Mouse (Mus musculus) limb, embryonic 13.5 days (tissue): ENCODE data around the gene Sptan1. TPM values are rescaled to one million over a fixed set of nuclear protein-coding genes. Genes with fewer than 3 reads are reported as not detected.
"Not testable (repeated sequence)": the region's sequence is repeated elsewhere in the genome, so short reads cannot be mapped to it uniquely, and the experiment has no call there.

ENCODE experiments used
- ATAC-seq: fragments of 200-750 bp; cut with Nextera tagmentation; 2 replicates; pipeline ENCODE4 v1.8.0; 2017; ENCODE audit warnings: low read depth, moderate number of reproducible peaks, moderate TSS enrichment; ENCODE audit not compliant: low FRiP score
- H3K27ac ChIP-seq: fragments of 300-500 bp; sonication (generic); 2 replicates; pipeline ENCODE4 v1.5.1; 2015; ENCODE audit warnings: inconsistent platforms, mild to moderate bottlenecking, moderate library complexity
- H3K27me3 ChIP-seq: fragments of 300-500 bp; sonication (generic); 2 replicates; pipeline ENCODE4 v1.6.1; 2015; ENCODE audit warnings: mild to moderate bottlenecking, inconsistent platforms
- H3K36me3 ChIP-seq: fragments of 300-500 bp; sonication (generic); 2 replicates; pipeline ENCODE4 v1.6.1; 2015; ENCODE audit warnings: inconsistent platforms, mild to moderate bottlenecking, moderate library complexity
- H3K4me1 ChIP-seq: fragments of 300-500 bp; sonication (generic); 2 replicates; pipeline ENCODE4 v1.6.1; 2015; ENCODE audit warnings: inconsistent platforms
- H3K4me2 ChIP-seq: fragments of 300-500 bp; sonication (generic); replicated peaks from 2 replicates; pipeline ENCODE4 v1.6.1; 2015; ENCODE audit warnings: inconsistent platforms, mild to moderate bottlenecking, moderate library complexity
- H3K4me3 ChIP-seq: fragments of 300-500 bp; sonication (generic); 2 replicates; pipeline ENCODE4 v1.5.1; 2015; ENCODE audit warnings: moderate library complexity, mild to moderate bottlenecking, inconsistent platforms
- H3K9ac ChIP-seq: fragments of 300-500 bp; sonication (generic); 2 replicates; pipeline ENCODE4 v1.6.1; 2015; ENCODE audit warnings: mild to moderate bottlenecking, inconsistent platforms
- H3K9me3 ChIP-seq: fragments of 300-500 bp; sonication (generic); 2 replicates; pipeline ENCODE4 v1.6.1; 2016; ENCODE audit warnings: inconsistent platforms
- WGBS: fragments of 180-500 bp; shearing (Covaris S2); methylation state at CpG from one replicate; pipeline ENCODE4 v1.1.7; 2015; 5-methylcytosine and 5-hydroxymethylcytosine counted together
- polyA plus RNA-seq: library from polyadenylated mRNA; unstranded; fragments of >200 nt; fragmentation: Nextera tagmentation; extraction: Ambion mirVana; gene quantifications from 2 replicates; pipeline ENCODE4 v1.2.1, GENCODE M21; 2015

The Sptan1 gene
- polyA plus RNA-seq, 1 experiment from 2014 or later, result 90.7 TPM

DNA sequence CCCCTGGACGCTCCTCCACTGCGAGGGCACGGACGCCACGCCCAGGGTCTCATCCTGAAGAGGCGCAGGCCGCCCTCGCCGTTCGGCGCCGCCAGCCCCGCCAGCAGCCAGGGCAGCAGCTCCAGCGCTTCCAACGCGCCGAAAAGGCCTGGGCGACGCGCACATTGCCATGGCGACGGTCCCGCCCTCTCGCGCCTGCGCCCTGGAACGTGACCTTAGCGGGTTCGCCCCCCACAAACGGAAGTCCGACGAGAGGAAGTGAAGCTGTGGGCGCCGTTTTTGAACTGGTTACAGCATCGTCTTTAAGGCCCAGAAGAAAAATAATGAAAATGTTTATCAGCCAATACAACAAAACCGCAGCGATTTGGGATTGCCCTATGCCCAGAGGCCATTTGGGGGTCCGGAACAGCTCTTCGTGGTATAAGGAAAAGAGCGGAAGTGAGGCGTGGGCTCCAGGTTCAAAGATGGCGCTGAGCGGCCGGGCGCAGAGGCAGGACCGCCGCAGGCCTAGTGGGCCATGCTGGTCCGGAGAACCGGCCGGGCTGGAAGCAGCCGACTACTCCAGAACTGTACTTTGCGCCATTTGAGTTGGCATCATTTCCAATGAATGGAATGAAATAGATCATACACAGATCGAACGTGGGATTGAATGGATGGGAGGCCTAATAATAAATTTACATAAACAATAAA is 83.5 kb downstream of the Sptan1 start, which contains the start of gene Wdr34:
Gene Wdr34 (minus strand): TSS at position 183 of the 690 bp plus-strand sequence.
- peak within 1 kb of the TSS; percentile 73 for H3K9ac ChIP-seq
- H3K27ac ChIP-seq, result peak within 1 kb of the TSS; percentile 77
- peak within 1 kb of the TSS; percentile 79 for H3K4me3 ChIP-seq
- no peaks in the 10 kb centered on the region for H3K27me3 ChIP-seq
- no peaks in the 10 kb centered on the region for H3K9me3 ChIP-seq
- WGBS, result 2% methylated on average over 54 of the region's 54 CpGs
- peaks cover 11% of the 10 kb centered on the region; the same call in 1 of the 2 replicates for H3K4me1 ChIP-seq
- ATAC-seq, result peak; percentile 94
- H3K36me3 ChIP-seq, result peaks cover 16% of the 10 kb centered on the region
- H3K4me2 ChIP-seq, result peak within 1 kb of the TSS; percentile 71

DNA sequence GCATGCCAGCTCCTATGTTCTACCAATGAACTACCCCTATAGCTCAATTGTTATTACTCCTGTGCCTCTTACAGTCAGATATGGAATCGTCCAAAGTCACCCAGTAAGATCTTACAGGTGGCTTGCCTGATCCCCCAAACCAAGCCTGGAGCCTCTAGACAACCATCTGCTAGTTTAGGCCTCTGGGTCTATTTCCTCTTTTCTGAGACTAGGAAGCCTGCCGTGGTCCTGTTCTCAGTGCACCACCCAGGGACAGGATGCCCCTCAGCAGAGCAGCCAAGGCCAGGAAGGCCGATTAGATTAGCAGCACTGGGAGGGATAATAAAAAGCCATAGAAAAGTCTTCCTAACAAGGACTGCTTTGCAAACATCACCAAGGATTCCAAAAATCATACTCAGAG is 84.5 kb downstream of the Sptan1 start:
- WGBS, result 84% methylated on average over 3 of the region's 3 CpGs
- Histone ChIP-seq H3K4me1 (peaks cover 11% of the 10 kb centered on the region; the same call in 1 of the 2 replicates), H3K9me3 (no peaks in the 10 kb centered on the region), H3K27me3 (no peaks in the 10 kb centered on the region), H3K9ac (no peak overlapping the region), H3K27ac (no peak overlapping the region), H3K36me3 (peaks cover 13% of the 10 kb centered on the region), H3K4me3 (no peak overlapping the region), H3K4me2 (0 out of 2 replicates have a peak overlapping the region, but pooled peaks have one; percentile 71)
- ATAC-seq, result no peak

DNA sequence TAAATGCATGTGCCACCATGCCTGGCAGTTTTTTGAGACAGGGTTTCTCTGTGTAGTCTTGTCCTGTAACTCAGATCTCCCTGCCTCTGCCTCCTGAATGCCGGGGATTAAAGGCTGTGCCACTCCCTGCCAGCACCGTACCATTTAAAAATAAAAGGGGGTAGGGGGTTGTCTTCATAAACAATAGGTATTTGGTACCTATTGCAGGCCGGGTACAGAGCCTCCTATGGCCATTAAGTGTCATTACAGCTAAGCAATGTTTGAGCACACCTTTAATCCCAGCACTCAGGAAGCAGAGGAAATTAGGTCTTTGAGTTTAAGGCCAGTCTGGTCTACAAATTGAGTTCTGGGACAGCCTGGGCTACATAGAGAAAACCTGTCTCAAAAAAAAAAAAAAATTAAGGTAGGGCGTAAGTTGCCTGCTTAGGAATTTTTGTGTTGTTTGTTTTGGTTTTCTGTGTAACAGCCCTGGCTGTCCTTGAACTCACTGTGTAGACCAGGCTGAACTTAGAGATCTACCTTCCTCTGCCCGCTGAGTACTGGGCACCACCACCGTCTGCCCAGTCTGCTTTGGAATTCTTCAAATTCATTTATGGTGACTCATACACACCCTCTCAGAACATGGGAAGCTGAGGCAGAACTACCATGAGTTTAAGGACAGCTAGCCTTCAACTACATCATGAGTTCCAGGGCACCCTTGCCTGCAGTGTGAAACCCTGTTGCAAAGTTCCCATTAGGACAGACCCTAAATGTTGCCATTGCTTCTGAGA is 86.8 kb downstream of the Sptan1 start:
- no peak for ATAC-seq
- 52% methylated on average over 6 of the region's 6 CpGs for WGBS
- H3K4me1 ChIP-seq, result peaks cover 13% of the 10 kb centered on the region; the same call in 1 of the 2 replicates

DNA sequence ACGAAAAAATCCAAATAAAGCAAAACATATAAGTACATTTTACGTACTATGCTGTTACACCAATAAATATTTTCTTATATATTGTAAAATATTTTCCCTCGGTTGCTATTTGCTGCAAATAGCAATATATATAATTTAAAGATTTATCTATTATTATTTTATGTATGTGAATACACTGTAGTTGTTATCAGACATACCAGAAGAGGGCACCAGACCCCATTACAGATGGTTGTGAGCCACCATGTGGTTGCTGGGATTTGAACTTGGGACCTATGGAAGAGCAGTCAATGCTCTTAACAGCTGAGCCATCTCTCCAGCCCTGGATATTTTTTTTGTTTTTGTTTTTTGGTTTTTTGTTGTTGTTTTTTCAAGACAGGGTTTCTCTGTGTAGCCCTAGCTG is 90.0 kb downstream of the Sptan1 start:
- not testable (repeated sequence) for H3K27me3 ChIP-seq, H3K36me3 ChIP-seq, ATAC-seq, H3K27ac ChIP-seq, H3K9ac ChIP-seq, H3K4me2 ChIP-seq, H3K4me3 ChIP-seq, H3K9me3 ChIP-seq, H3K4me1 ChIP-seq
- 94% methylated on average over 3 of the region's 3 CpGs for WGBS

More for the DNA sequence above, 86.8 kb downstream of the Sptan1 start:
- H3K9ac ChIP-seq, result no peak overlapping the region
- H3K27ac ChIP-seq, result no peak overlapping the region
- no peaks in the 10 kb centered on the region for H3K9me3 ChIP-seq
- no peak overlapping the region for H3K4me3 ChIP-seq
- no peaks in the 10 kb centered on the region for H3K27me3 ChIP-seq
- no peak overlapping the region for H3K4me2 ChIP-seq
- H3K36me3 ChIP-seq, result no peaks in the 10 kb centered on the region

DNA sequence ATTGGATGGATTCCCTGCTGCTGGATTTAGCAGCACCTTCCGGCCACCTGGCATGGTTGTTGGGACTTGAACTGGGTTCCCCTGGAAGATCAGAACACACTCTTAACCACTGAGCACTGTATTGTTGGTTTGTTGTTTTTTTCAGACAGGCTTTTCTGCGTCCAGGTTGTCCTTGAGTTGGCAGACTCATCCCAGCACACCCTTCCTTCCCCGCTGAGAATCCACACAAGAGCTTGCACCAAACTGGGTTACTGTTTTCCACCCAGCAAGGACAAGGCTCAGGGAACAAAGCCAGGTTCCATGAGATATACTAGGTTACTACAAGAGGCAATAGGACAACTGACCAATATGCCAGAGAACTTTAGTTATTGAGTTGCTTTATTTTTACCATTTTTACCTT is 91.4 kb downstream of the Sptan1 start:
- 80% methylated on average over 3 of the region's 3 CpGs for WGBS
- no peaks in the 10 kb centered on the region for H3K27me3 ChIP-seq
- no peak overlapping the region for H3K4me2 ChIP-seq
- H3K9me3 ChIP-seq, result no peaks in the 10 kb centered on the region
- ATAC-seq, result no peak
- H3K27ac ChIP-seq, result no peak overlapping the region
- no peak overlapping the region for H3K4me3 ChIP-seq
- peaks cover 12% of the 10 kb centered on the region for H3K4me1 ChIP-seq
- H3K9ac ChIP-seq, result no peak overlapping the region
- no peaks in the 10 kb centered on the region for H3K36me3 ChIP-seq

DNA sequence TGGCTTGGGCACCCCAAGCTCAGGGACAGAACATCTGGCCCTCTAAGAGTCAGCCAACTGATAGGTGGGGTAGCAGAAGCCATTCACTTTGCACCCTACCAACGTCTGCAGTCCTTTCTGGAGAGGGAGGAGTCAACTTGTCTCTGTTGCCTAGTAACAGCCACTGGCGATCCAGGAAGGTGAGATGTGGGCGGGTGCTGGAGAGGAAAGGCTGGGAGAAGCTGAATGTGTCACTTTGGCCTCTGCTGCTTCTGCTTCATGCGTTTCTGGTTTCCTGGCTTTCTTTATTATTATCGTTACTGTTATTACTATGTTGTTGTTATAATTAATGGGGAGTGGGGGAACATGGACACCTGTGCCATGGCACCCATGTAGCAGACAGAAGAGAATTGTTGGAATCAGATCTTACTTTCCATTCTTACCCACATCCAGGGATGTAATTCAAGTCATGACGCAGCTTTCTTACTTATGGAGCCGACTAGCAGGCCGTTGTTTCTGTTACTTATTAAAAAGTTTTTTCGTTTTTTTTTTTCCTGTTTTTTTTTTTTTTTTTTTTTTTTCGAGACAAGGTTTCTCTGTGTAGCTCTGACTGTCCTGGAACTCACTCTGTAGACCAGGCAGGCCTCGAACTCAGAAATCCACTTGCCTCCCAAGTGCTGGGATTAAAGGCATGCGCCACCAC is 92.0 kb downstream of the Sptan1 start, which contains the start of gene Set:
Gene Set (plus strand): TSS at position 156 of the 682 bp plus-strand sequence.
- WGBS, result 37% methylated on average over 12 of the region's 12 CpGs
- Histone ChIP-seq H3K27me3 (no peaks in the 10 kb centered on the region), H3K4me3 (no peak within 1 kb of the TSS), H3K36me3 (no peaks in the 10 kb centered on the region), H3K9me3 (no peaks in the 10 kb centered on the region), H3K4me1 (peaks cover 12% of the 10 kb centered on the region), H3K27ac (no peak within 1 kb of the TSS), H3K4me2 (no peak within 1 kb of the TSS), H3K9ac (no peak within 1 kb of the TSS)
- no peak for ATAC-seq

DNA sequence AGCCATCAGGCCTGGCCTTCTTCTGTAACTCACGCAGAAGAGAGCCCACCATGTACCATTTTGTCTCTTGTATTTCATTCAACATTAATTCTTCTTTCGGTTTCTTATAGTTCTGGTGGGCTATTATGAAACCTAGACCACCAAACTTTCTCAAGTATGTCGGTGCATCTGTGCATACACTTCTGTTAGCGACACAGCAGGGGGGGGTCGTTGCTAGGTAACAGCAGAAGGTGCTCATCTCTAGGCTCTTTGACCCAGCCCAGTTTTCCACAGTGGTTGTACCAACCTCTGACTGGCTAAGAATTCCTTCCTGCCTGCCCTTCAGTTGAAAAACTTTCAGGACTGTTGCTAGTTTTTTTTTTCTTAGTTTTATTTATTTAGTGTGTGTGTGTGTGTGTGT is 93.1 kb downstream of the Sptan1 start:
- WGBS, result 57% methylated on average over 5 of the region's 5 CpGs
- H3K4me2 ChIP-seq, result no peak overlapping the region
- no peak overlapping the region for H3K4me3 ChIP-seq
- no peak for ATAC-seq
- no peak overlapping the region for H3K9ac ChIP-seq
- H3K27me3 ChIP-seq, result no peaks in the 10 kb centered on the region
- H3K36me3 ChIP-seq, result no peaks in the 10 kb centered on the region
- peaks cover 17% of the 10 kb centered on the region for H3K4me1 ChIP-seq
- H3K9me3 ChIP-seq, result no peaks in the 10 kb centered on the region
- H3K27ac ChIP-seq, result no peak overlapping the region

DNA sequence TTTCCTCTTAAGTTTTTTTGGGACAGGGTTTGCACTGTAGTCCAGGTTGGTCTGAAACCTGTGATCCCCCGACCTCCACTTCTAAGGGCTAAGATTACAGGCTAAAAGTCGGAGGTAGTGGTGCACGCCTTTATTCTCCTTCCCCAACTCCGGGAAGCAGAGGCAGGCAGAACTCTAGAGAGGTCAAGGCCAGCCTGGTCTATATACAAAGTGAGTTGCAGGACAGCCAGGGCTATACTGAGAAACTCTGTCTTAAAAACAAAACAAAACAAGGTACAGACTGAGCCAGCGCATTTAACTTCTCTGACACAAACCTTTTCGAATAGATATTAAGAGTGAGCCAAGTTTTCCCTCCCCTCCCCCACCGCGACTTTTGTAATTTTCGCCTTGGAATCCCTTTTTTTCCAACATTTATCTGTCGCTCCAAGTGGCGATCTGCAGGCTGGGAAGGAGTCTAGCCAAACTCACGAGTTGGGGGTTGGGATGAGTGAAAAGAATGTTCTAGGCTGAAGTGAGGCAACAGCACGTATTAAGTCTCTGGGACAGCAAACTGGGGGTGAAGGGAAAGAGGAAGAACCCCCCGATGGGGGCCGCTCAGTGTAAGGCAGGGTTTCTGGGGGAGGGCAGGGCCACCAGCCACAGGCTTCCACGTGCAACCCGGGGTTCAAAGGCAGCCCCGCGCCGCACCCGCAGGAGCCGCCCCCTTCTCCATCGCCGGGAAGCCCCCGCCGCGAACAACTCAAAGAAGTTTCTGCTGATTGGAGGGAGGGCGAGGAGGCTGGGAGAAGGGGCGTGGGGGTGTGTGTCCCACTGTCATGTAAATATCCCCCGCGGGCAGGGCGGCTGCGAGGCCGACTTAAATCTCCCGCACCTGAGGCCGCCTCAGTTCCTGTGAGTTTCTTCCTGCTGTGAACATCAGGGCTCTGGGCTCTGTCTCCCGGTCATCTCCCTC is 96.1 kb downstream of the Sptan1 start:
- H3K27ac ChIP-seq, result peak overlapping the region; percentile 96
- H3K27me3 ChIP-seq, result no peaks in the 10 kb centered on the region
- H3K4me2 ChIP-seq, result peak overlapping the region; percentile 89
- peak overlapping the region; percentile 81 for H3K9ac ChIP-seq
- no peaks in the 10 kb centered on the region for H3K9me3 ChIP-seq
- no peaks in the 10 kb centered on the region for H3K36me3 ChIP-seq
- H3K4me1 ChIP-seq, result peaks cover 40% of the 10 kb centered on the region
- peak overlapping the region; percentile 64 for H3K4me3 ChIP-seq
- 8% methylated on average over 37 of the region's 37 CpGs for WGBS
- ATAC-seq, result peak; percentile 2; the same call in 1 of the 2 replicates

DNA sequence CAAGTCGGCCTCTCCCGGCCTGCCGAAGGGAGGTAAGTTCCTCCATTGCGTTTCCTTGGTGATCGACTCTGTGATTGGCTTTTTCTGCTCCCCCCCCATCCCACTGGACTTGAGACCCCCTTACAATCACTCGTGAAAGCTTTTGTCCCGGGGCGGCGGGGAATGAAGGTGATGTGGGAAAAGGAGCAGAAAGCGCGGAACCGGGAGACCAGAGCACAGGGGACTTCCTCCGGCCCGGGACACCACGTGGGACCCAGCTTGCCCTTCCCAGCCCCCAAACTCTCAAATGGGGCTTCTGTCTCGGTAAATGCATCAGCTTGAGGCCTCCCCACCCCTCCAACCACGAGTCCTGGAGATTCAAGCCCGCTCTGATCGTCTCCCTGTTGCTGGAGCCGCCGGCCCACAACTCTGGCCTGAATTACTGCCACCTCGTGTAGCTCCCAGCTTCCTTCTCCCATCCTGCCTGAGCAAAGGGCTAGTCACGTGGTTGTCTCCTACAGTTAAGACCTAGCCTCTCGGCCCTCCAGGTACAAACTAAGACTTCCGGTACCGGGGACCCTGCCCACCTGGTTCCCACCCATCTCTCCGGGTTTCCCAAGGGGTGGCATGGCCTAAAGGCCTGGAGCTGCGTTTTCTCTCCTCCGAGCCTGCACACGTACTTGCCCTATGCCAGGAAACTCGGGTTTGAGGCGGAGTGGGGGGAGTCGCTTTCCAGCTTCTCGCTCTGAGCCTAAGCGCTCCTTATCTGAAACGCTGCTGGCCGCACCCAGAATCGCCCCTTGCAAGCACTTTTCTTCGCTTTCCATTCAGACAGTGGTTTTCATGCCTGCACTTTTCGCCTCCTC is 97.1 kb downstream of the Sptan1 start:
- no peaks in the 10 kb centered on the region for H3K9me3 ChIP-seq
- no peaks in the 10 kb centered on the region for H3K36me3 ChIP-seq
- under 1% methylated on average over 40 of the region's 40 CpGs for WGBS
- peak overlapping the region; percentile 89 for H3K4me2 ChIP-seq
- peak; percentile 37 for ATAC-seq
- H3K9ac ChIP-seq, result peak overlapping the region; percentile 81
- peak overlapping the region; percentile 96 for H3K27ac ChIP-seq
- H3K27me3 ChIP-seq, result no peaks in the 10 kb centered on the region
- H3K4me3 ChIP-seq, result peak overlapping the region; percentile 64
- H3K4me1 ChIP-seq, result peaks cover 35% of the 10 kb centered on the region

DNA sequence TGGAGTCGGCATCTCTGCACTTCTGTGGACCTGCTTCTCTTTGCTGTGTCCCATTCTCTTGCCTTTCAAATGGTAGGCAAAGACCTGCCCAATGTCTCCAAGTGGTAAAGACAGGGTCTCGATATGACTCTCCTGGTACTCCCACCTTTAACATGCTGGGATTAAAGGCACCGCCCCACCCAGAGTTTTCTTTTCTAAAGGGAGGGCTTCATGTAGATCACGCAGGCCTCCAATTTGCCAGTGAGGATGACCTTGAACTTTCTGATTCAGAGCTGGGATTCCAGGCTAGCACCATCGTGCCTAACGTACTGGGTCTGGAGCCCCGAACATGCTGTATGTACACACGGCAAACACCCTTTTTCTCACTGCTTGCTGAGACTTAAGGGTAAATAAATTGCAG is 97.9 kb downstream of the Sptan1 start:
- Histone ChIP-seq H3K27me3 (no peaks in the 10 kb centered on the region), H3K4me3 (peak overlapping the region; percentile 64), H3K27ac (peak overlapping the region; percentile 96), H3K9ac (peak overlapping the region; percentile 81), H3K4me1 (peaks cover 41% of the 10 kb centered on the region), H3K36me3 (peaks cover 1% of the 10 kb centered on the region; the same call in 1 of the 2 replicates), H3K4me2 (peak overlapping the region; percentile 89), H3K9me3 (no peaks in the 10 kb centered on the region)
- WGBS, result 4% methylated on average over 8 of the region's 8 CpGs
- ATAC-seq, result no peak
